Mouse (Mus musculus) kidney, embryonic 16.5 days (tissue): ENCODE measurements around the gene Josd1. TPM values are rescaled to one million over a fixed set of nuclear protein-coding genes. Genes with fewer than 3 reads are reported as not detected.
"Not testable (repeated sequence)": the region's sequence is repeated elsewhere in the genome, so short reads cannot be mapped to it uniquely, and the experiment has no call there.

ENCODE experiments used
- ATAC-seq: fragments of 200-750 bp; cut with Nextera tagmentation; 2 replicates; pipeline ENCODE4 v1.8.0; 2017; ENCODE audit warnings: moderate TSS enrichment; ENCODE audit not compliant: low FRiP score, low TSS enrichment
- H3K27ac ChIP-seq: fragments of 300-500 bp; sonication (generic); 2 replicates; pipeline ENCODE4 v1.5.1; 2014; ENCODE audit warnings: low read length
- H3K27me3 ChIP-seq: fragments of 300-500 bp; sonication (generic); 2 replicates; pipeline ENCODE4 v1.6.1; 2014; ENCODE audit warnings: low read length, control low read depth, mixed read lengths; ENCODE audit not compliant: insufficient read depth
- H3K36me3 ChIP-seq: fragments of 300-500 bp; sonication (generic); 2 replicates; pipeline ENCODE4 v1.6.1; 2014; ENCODE audit warnings: low read length, control low read depth, mixed read lengths; ENCODE audit not compliant: insufficient read depth
- H3K4me1 ChIP-seq: fragments of 300-500 bp; sonication (generic); 2 replicates; pipeline ENCODE4 v1.6.1; 2014; ENCODE audit warnings: low read length, control low read depth, mixed read lengths; ENCODE audit not compliant: insufficient read depth
- H3K4me2 ChIP-seq: fragments of 300-500 bp; sonication (generic); replicated peaks from 2 replicates; pipeline ENCODE4 v1.6.1; 2014; ENCODE audit warnings: low read depth, low read length
- H3K4me3 ChIP-seq: fragments of 300-500 bp; sonication (generic); 2 replicates; pipeline ENCODE4 v1.5.1; 2014; ENCODE audit warnings: mild to moderate bottlenecking, low read length
- H3K9ac ChIP-seq: fragments of 300-500 bp; sonication (generic); replicated peaks from 2 replicates; pipeline ENCODE4 v1.6.1; 2014; ENCODE audit warnings: low read length
- H3K9me3 ChIP-seq: fragments of 300-500 bp; sonication (generic); 2 replicates; pipeline ENCODE4 v1.6.1; 2016; ENCODE audit warnings: low read length, control low read depth
- WGBS: fragments of 180-500 bp; shearing (Covaris S2); extraction: QIAGEN DNeasy Blood & Tissue Kit; methylation state at CpG from one replicate; pipeline ENCODE4 v1.1.7; 2014; 5-methylcytosine and 5-hydroxymethylcytosine counted together
- polyA plus RNA-seq: library from polyadenylated mRNA; unstranded; fragments of >200 nt; fragmentation: Nextera tagmentation; extraction: Ambion mirVana; gene quantifications from 2 replicates; pipeline ENCODE4 v1.2.1, GENCODE M21; 2015

The Josd1 gene
- polyA plus RNA-seq, 1 experiment from 2014 or later = 18.2 TPM

DNA sequence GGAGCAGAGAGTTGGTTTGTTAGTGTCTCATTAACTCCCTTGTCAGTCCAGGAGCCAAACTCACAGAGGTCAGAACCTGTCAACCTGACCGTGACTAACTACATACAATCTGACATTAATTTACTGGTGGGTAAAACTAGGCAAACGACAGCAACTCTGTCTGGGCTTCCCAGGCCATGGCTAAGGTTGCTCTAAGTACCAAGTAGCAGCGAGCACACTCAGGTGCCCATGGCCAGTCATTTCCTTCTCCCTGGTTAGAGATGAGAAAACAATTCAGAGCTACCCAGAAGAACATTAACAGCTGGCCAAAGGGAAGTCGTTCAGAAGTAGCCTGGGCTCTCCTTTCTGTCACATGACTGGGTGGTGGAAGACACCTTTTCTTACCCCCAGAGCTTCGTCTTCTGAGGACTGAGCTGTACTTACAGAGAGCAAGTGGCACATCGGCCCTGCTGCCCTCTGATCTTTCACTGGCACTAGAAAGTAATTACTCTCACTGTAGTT is 2.5 kb downstream of the Josd1 start:
- H3K27me3 ChIP-seq = no peaks in the 10 kb centered on the region
- peak; percentile 40; the same call in 1 of the 2 replicates for ATAC-seq
- H3K4me1 ChIP-seq = peaks cover 62% of the 10 kb centered on the region
- H3K36me3 ChIP-seq = no peaks in the 10 kb centered on the region
- no peaks in the 10 kb centered on the region for H3K9me3 ChIP-seq
- H3K4me3 ChIP-seq = peak overlapping the region; percentile 83
- H3K27ac ChIP-seq = peak overlapping the region; percentile 8; the same call in 1 of the 2 replicates
- peak overlapping the region; percentile 95 for H3K9ac ChIP-seq
- WGBS = 6% methylated on average over 6 of the region's 6 CpGs
- peak overlapping the region; percentile 79 for H3K4me2 ChIP-seq

DNA sequence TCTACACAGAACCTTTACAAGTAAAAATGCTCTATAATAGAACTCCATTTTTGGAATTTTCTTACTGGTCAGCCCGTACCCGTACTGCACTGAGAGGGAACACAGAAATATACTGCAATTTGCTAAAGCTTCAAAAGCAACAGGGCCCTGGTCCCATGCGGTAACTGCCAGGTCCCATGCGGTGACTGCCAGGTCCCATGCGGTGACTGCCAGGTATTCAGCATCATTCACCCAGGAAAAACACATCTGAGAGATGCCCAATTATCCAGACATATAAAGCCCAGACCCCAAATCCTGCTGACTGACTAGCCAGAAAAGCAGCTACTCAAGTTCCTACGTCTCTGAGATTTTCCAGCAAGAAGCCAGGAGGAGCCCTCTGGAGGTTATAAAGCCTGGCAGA is 3.1 kb downstream of the Josd1 start:
- Histone ChIP-seq H3K4me1 (peaks cover 58% of the 10 kb centered on the region), H3K9ac (peak overlapping the region; percentile 55), H3K4me3 (peak overlapping the region; percentile 83), H3K27ac (no peak overlapping the region), H3K36me3 (no peaks in the 10 kb centered on the region), H3K9me3 (no peaks in the 10 kb centered on the region), H3K27me3 (no peaks in the 10 kb centered on the region), H3K4me2 (peak overlapping the region; percentile 79)
- WGBS = 79% methylated on average over 6 of the region's 6 CpGs
- ATAC-seq = no peak

DNA sequence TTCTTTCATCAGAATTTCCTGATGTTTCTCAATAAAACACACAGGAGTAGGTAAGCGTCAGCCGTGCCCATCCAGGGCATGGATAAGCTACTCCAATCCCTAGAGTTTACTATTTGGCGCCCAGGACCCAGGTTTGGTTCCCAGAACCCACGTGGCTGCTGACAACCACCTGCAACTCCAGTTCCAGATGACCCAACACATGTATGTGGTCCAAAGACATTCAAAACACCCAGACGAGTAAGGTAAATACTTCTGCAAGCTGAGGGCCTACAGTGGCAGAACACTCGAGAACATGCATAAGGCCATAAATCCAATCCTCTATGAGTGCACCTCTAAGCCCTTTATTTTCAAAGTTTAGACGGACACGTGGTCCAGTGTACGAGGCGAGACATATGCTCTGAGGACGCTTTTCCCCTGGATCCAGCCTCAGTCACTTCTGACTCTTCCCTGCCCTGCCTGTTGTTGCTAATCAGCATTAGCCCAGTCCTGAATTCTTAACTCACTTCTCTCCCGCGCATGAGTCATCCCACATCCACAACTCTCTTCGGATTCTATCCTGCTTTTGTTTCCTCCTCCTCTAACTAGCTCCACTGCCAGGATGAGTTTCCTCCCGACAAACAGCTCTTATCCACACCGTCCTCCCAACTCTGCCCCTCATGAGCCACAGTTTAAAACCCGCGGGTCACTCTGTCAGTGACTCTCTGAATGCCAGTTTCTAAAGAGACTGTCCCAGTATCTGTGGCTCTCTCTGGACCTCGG is 3.8 kb downstream of the Josd1 start:
- no peaks in the 10 kb centered on the region for H3K36me3 ChIP-seq
- H3K27ac ChIP-seq = no peak overlapping the region
- peaks cover 53% of the 10 kb centered on the region for H3K4me1 ChIP-seq
- peak overlapping the region; percentile 79 for H3K4me2 ChIP-seq
- H3K27me3 ChIP-seq = no peaks in the 10 kb centered on the region
- no peak for ATAC-seq
- peak overlapping the region; percentile 83 for H3K4me3 ChIP-seq
- no peaks in the 10 kb centered on the region for H3K9me3 ChIP-seq
- H3K9ac ChIP-seq = no peak overlapping the region; the same call in none of the 2 replicates
- 55% methylated on average over 19 of the region's 19 CpGs for WGBS

DNA sequence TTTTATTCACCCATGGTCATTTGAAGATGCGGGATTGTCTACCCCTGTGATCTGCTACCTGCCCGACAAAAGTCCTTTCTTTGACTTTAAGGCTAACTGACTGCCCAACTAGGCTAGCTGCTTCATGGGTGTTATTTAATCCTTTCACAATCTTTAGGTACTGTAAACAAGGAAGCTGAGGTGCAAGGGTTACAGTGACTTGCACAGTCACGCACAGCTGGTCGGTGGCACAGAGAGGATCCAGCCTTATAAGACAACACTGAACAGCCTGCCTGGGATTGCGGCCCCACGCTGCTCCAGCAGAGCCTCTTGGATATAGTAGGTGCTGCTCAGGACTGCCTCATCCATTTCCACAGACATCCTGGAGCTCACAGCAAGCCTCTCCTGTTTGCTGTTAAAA is 4.6 kb downstream of the Josd1 start:
- WGBS = 67% methylated on average over 6 of the region's 6 CpGs
- Histone ChIP-seq H3K4me2 (peak overlapping the region; percentile 79; the same call in 1 of the 2 replicates), H3K36me3 (no peaks in the 10 kb centered on the region), H3K9ac (0 out of 2 replicates have a peak overlapping the region, but pooled peaks have one; percentile 20), H3K4me1 (peaks cover 48% of the 10 kb centered on the region), H3K9me3 (no peaks in the 10 kb centered on the region), H3K27ac (no peak overlapping the region), H3K27me3 (no peaks in the 10 kb centered on the region), H3K4me3 (no peak overlapping the region; the same call in 1 of the 2 replicates)
- no peak for ATAC-seq

DNA sequence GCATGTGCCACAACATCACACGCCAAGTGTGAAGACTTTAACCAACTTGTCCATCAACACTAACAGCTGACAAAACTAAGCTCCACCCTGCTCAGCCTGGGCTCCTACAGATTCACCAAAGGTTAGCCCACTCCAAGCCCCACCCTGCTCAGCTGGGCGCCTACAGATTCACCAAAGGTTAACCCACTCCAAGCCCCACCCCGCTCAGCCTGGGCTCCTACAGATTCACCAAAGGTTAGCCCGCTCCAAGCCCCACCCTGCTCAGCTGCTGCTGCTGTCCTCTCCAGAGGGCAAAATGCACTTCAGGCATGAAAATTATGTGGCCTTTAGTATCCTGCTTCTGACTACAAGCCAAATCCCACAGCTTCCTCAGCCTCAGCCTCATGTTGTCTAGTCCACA is 5.7 kb downstream of the Josd1 start:
- no peaks in the 10 kb centered on the region for H3K36me3 ChIP-seq
- peaks cover 51% of the 10 kb centered on the region for H3K4me1 ChIP-seq
- H3K4me3 ChIP-seq = no peak overlapping the region
- H3K27ac ChIP-seq = no peak overlapping the region
- no peak for ATAC-seq
- no peaks in the 10 kb centered on the region for H3K9me3 ChIP-seq
- no peaks in the 10 kb centered on the region for H3K27me3 ChIP-seq
- H3K4me2 ChIP-seq = no peak overlapping the region
- H3K9ac ChIP-seq = no peak overlapping the region
- WGBS = 87% methylated on average over 4 of the region's 4 CpGs

DNA sequence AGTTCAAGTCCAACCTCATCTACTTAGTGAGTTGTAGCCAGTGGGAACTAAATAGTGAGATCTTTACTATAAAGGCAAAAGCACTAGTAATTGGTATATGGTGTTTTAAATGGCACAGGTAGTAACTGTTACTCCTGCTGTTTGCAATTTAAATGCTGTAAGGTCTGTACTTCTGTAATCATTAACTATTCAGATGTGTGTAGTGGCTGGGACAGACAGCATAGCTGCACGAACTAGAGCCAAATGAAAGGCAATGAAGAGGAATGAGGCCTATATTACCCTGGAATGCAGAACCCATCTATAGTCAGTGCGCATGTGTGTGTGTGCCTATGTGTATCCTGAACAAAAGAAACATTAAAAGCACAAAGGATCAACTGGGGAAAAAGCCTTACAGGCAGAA is 9.8 kb downstream of the Josd1 start:
- ATAC-seq = 0 out of 2 replicates have a peak, but pooled peaks have one; percentile 58
- Histone ChIP-seq H3K4me1 (peaks cover 14% of the 10 kb centered on the region), H3K27ac (peak overlapping the region; percentile 66; the same call in 1 of the 2 replicates), H3K27me3 (no peaks in the 10 kb centered on the region), H3K9ac (no peak overlapping the region), H3K36me3 (peaks cover 36% of the 10 kb centered on the region), H3K4me2 (no peak overlapping the region), H3K9me3 (no peaks in the 10 kb centered on the region), H3K4me3 (no peak overlapping the region)
- 61% methylated on average over 2 of the region's 2 CpGs for WGBS

DNA sequence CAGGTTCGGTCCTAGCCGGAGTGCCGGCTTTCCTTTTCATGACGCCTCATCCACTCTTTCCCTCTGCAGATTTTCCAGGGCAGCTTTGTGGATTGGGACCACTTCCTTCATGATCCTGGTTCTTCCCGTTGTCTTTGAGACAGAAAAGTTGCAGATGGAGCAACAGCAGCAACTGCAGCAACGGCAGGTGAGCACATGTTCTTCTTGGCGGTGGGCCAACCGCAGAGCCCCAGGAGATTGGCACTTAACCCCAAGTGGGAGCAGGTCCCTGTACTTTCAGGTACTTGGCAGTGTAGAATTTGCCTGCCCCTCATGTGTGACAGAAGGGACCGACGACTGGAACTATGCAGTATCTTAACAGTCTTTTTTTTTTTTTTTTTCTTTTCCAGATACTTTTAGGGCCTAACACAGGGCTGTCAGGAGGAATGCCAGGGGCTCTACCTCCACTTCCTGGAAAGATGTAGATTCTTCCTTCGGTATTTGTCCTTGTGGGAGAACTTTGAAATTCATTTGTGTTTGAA is 15.8 kb downstream of the Josd1 start:
- Histone ChIP-seq H3K4me3 (peak overlapping the region; percentile 93), H3K36me3 (peaks cover 42% of the 10 kb centered on the region), H3K4me2 (peak overlapping the region; percentile 69)
- 73% methylated on average over 11 of the region's 11 CpGs for WGBS
- H3K4me1 ChIP-seq, ATAC-seq, H3K9me3 ChIP-seq, H3K27ac ChIP-seq, H3K27me3 ChIP-seq, H3K9ac ChIP-seq: not testable (repeated sequence)

DNA sequence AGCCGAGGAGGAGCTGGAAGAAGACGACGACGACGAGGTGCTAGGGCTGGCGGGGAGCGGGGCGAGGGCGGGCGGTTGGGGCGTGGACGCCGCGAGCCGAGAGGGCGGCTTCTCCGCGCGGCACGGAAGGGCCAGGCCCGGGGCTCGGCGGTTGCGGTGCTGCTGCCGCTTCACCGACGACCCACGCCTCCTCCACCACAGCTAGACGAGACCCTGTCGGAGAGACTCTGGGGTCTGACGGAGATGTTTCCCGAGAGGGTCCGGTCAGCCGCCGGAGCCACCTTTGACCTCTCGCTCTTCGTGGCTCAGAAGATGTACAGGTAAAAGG is 16.8 kb downstream of the Josd1 start:
- Histone ChIP-seq H3K27me3 (no peaks in the 10 kb centered on the region), H3K4me2 (peak overlapping the region; percentile 69), H3K9ac (peak overlapping the region; percentile 91), H3K27ac (no peak overlapping the region), H3K36me3 (peaks cover 38% of the 10 kb centered on the region), H3K4me3 (peak overlapping the region; percentile 93), H3K4me1 (peaks cover 6% of the 10 kb centered on the region), H3K9me3 (no peaks in the 10 kb centered on the region)
- ATAC-seq = peak; percentile 70
- 0% methylated on average over 37 of the region's 37 CpGs for WGBS

DNA sequence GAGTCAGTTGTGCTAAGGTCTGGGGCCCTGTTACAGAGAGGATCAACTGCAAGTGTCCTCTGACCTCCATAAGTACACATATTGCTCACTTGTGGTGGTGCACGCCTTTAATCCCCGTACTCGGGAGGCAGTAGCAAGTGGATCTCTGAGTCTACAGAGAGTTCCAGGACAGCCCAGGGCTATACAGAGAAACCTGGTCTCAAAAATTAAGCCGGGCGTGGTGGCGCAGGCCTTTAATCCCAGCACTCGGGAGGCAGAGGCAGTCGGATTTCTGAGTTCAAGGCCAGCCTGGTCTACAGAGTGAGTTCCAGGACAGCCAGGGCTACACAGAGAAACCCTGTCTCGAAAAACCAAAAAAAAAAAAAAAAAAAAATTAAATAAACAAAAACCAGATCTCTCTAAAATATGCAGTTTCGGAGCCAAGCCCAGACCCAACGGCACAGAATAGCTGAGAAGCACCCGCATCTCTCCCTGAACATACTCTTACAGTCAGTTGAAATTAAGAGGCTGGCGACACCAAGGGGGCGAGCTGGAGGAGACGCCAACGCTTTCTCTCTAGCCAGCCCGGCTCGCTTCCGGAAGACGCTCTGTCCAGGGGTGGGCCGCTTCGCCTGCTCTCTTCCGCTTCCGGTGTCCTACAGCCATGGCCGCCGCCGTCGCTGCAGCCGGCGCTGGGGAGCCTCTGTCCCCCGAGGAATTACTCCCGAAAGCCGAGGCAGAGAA is 17.3 kb downstream of the Josd1 start, which contains the start of gene Tomm22:
TSS of gene Tomm22 (plus strand) at position 613 of the 723 bp plus-strand sequence.
- Histone ChIP-seq H3K27ac (no peak within 1 kb of the TSS), H3K9ac (peak within 1 kb of the TSS; percentile 91)
- peak; percentile 98 for ATAC-seq

More for the DNA sequence above, 17.3 kb downstream of the Josd1 start, which contains the start of gene Tomm22:
- H3K4me3 ChIP-seq = peak within 1 kb of the TSS; percentile 93
- peaks cover 6% of the 10 kb centered on the region for H3K4me1 ChIP-seq
- H3K36me3 ChIP-seq = peaks cover 35% of the 10 kb centered on the region
- H3K27me3 ChIP-seq = no peaks in the 10 kb centered on the region
- no peaks in the 10 kb centered on the region for H3K9me3 ChIP-seq
- H3K4me2 ChIP-seq = peak within 1 kb of the TSS; percentile 69
- 19% methylated on average over 33 of the region's 33 CpGs for WGBS
